Mouse (Mus musculus) heart, embryonic 16.5 days (tissue): ENCODE results near the gene Acot5. TPM values are rescaled to one million over a fixed set of nuclear protein-coding genes. Genes with fewer than 3 reads are reported as not detected.
A peak's percentile ranks its signal among the peaks of the same experiment; 100 is the strongest.
"Not testable (repeated sequence)": the region's sequence is repeated elsewhere in the genome, so short reads cannot be mapped to it uniquely, and the experiment has no call there.

Source experiments
- ATAC-seq: fragments of 200-750 bp; cut with Nextera tagmentation; replicated peaks from 2 replicates; pipeline ENCODE4 v1.8.0; 2017; ENCODE audit warnings: moderate number of reproducible peaks; ENCODE audit not compliant: insufficient read depth, low FRiP score; ENCODE audit errors: extremely low read depth
- H3K27ac ChIP-seq: fragments of 300-500 bp; sonication (generic); 2 replicates; pipeline ENCODE4 v1.5.1; 2014; ENCODE audit warnings: mild to moderate bottlenecking, low read length, control low read depth, moderate library complexity
- H3K27me3 ChIP-seq: fragments of 300-500 bp; sonication (generic); 2 replicates; pipeline ENCODE4 v1.6.1; 2014; ENCODE audit warnings: low read length, mixed read lengths; ENCODE audit not compliant: control insufficient read depth, insufficient read depth
- H3K36me3 ChIP-seq: fragments of 300-500 bp; sonication (generic); 2 replicates; pipeline ENCODE4 v1.6.1; 2014; ENCODE audit not compliant: control insufficient read depth, insufficient read depth
- H3K4me1 ChIP-seq: fragments of 300-500 bp; sonication (generic); 2 replicates; pipeline ENCODE4 v1.6.1; 2014; ENCODE audit warnings: low read length, mixed read lengths; ENCODE audit not compliant: control insufficient read depth, insufficient read depth
- H3K4me2 ChIP-seq: fragments of 300-500 bp; sonication (generic); 2 replicates; pipeline ENCODE4 v1.6.1; 2014; ENCODE audit warnings: low read depth, mild to moderate bottlenecking, control low read depth, low read length
- H3K4me3 ChIP-seq: fragments of 300-500 bp; sonication (generic); 2 replicates; pipeline ENCODE4 v1.5.1; 2014; ENCODE audit warnings: mild to moderate bottlenecking, control low read depth, low read length
- H3K9ac ChIP-seq: fragments of 300-500 bp; sonication (generic); 2 replicates; pipeline ENCODE4 v1.6.1; 2014; ENCODE audit warnings: low read length, control low read depth
- H3K9me3 ChIP-seq: fragments of 300-500 bp; sonication (generic); replicated peaks from 2 replicates; pipeline ENCODE4 v1.6.1; 2016; ENCODE audit warnings: low read length; ENCODE audit not compliant: control insufficient read depth
- WGBS: fragments of 180-500 bp; shearing (Covaris S2); extraction: QIAGEN DNeasy Blood & Tissue Kit; methylation state at CpG from one replicate; pipeline ENCODE4 v1.1.7; 2014; 5-methylcytosine and 5-hydroxymethylcytosine counted together
- polyA plus RNA-seq: library from polyadenylated mRNA; unstranded; fragments of >200 nt; fragmentation: Nextera tagmentation; extraction: Ambion mirVana; gene quantifications from 2 replicates; pipeline ENCODE4 v1.2.1, GENCODE M21; 2015

The Acot5 gene
- polyA plus RNA-seq, 1 experiment from 2014 or later: 0.14 TPM

GRCm38 (mm10) chr12:84068296-84068695, 829 bp upstream of the Acot5 start:
- no peak overlapping the region for H3K9ac ChIP-seq
- H3K9me3 ChIP-seq: peaks cover under 1% of the 10 kb centered on the region; the same call in 1 of the 2 replicates
- no peak for ATAC-seq
- H3K27me3 ChIP-seq: peaks cover 12% of the 10 kb centered on the region
- no peaks in the 10 kb centered on the region for H3K36me3 ChIP-seq
- H3K27ac ChIP-seq: no peak overlapping the region
- no peak overlapping the region for H3K4me3 ChIP-seq
- H3K4me2 ChIP-seq: no peak overlapping the region
- no peaks in the 10 kb centered on the region for H3K4me1 ChIP-seq
- 63% methylated on average over 8 of the region's 8 CpGs for WGBS

- H3K9me3 ChIP-seq, H3K4me1 ChIP-seq, H3K36me3 ChIP-seq, ATAC-seq, H3K27ac ChIP-seq: not testable (repeated sequence)
- H3K27me3 ChIP-seq: peaks cover 12% of the 10 kb centered on the region
- H3K4me2 ChIP-seq: peak overlapping the region; percentile 76
- peak overlapping the region; percentile 53 for H3K4me3 ChIP-seq
- WGBS: 1% methylated on average over 45 of the region's 52 CpGs
- H3K9ac ChIP-seq: peak overlapping the region; percentile 50
Observed at GRCm38 (mm10) chr12:84069582-84069981, 457 bp downstream of the Acot5 start.

- no peak overlapping the region for H3K4me3 ChIP-seq
- H3K27ac ChIP-seq: no peak overlapping the region
- WGBS: 82% methylated on average over 2 of the region's 2 CpGs
- H3K36me3 ChIP-seq: no peaks in the 10 kb centered on the region
- no peaks in the 10 kb centered on the region for H3K4me1 ChIP-seq
- ATAC-seq: no peak
- no peak overlapping the region for H3K4me2 ChIP-seq
- H3K27me3 ChIP-seq: peaks cover 12% of the 10 kb centered on the region
- no peaks in the 10 kb centered on the region for H3K9me3 ChIP-seq
- H3K9ac ChIP-seq: no peak overlapping the region
Observed at GRCm38 (mm10) chr12:84071696-84072095, 2.6 kb downstream of the Acot5 start.

GRCm38 (mm10) chr12:84077371-84077990, 8.4 kb downstream of the Acot5 start:
- Histone ChIP-seq H3K36me3 (no peaks in the 10 kb centered on the region), H3K4me1 (no peaks in the 10 kb centered on the region), H3K27ac (no peak overlapping the region), H3K4me2 (no peak overlapping the region), H3K9ac (no peak overlapping the region), H3K9me3 (no peaks in the 10 kb centered on the region), H3K27me3 (no peaks in the 10 kb centered on the region), H3K4me3 (no peak overlapping the region)
- 79% methylated on average over 4 of the region's 4 CpGs for WGBS
- no peak for ATAC-seq

- Histone ChIP-seq H3K4me2 (no peak overlapping the region), H3K9me3 (peaks cover 6% of the 10 kb centered on the region; the same call in 1 of the 2 replicates), H3K4me1 (no peaks in the 10 kb centered on the region), H3K27me3 (no peaks in the 10 kb centered on the region), H3K36me3 (no peaks in the 10 kb centered on the region), H3K27ac (no peak overlapping the region), H3K4me3 (no peak overlapping the region), H3K9ac (no peak overlapping the region)
- no peak for ATAC-seq
- WGBS: 80% methylated on average over 2 of the region's 2 CpGs
Observed at GRCm38 (mm10) chr12:84083842-84084241, 14.7 kb downstream of the Acot5 start.

GRCm38 (mm10) chr12:84084581-84084980, 15.5 kb downstream of the Acot5 start:
- Histone ChIP-seq H3K9ac (no peak overlapping the region), H3K9me3 (peaks cover 9% of the 10 kb centered on the region; the same call in 1 of the 2 replicates), H3K4me2 (no peak overlapping the region), H3K27me3 (no peaks in the 10 kb centered on the region), H3K36me3 (no peaks in the 10 kb centered on the region), H3K4me1 (no peaks in the 10 kb centered on the region), H3K27ac (no peak overlapping the region), H3K4me3 (no peak overlapping the region)
- WGBS: 70% methylated on average over 4 of the region's 4 CpGs
- ATAC-seq: no peak

GRCm38 (mm10) chr12:84094666-84095065, 25.5 kb downstream of the Acot5 start:
- H3K4me2 ChIP-seq, H3K27ac ChIP-seq, H3K9me3 ChIP-seq, H3K27me3 ChIP-seq, H3K4me1 ChIP-seq, H3K4me3 ChIP-seq, H3K36me3 ChIP-seq, H3K9ac ChIP-seq, ATAC-seq: not testable (repeated sequence)
- 83% methylated on average over 5 of the region's 5 CpGs for WGBS

- Histone ChIP-seq H3K27ac (no peak overlapping the region), H3K4me3 (no peak overlapping the region), H3K36me3 (no peaks in the 10 kb centered on the region), H3K27me3 (no peaks in the 10 kb centered on the region), H3K4me1 (no peaks in the 10 kb centered on the region), H3K9me3 (no peaks in the 10 kb centered on the region), H3K9ac (no peak overlapping the region), H3K4me2 (no peak overlapping the region)
- 92% methylated on average over 2 of the region's 2 CpGs for WGBS
- ATAC-seq: no peak
Observed at GRCm38 (mm10) chr12:84099605-84100004, 30.5 kb downstream of the Acot5 start.

- no peaks in the 10 kb centered on the region for H3K4me1 ChIP-seq
- no peaks in the 10 kb centered on the region for H3K36me3 ChIP-seq
- no peak overlapping the region for H3K9ac ChIP-seq
- H3K4me2 ChIP-seq: peak overlapping the region; percentile 78; the same call in 1 of the 2 replicates
- no peak for ATAC-seq
- WGBS: 58% methylated on average over 1 of the region's 1 CpGs
- no peak overlapping the region for H3K27ac ChIP-seq
- no peaks in the 10 kb centered on the region for H3K9me3 ChIP-seq
- no peak overlapping the region for H3K4me3 ChIP-seq
- H3K27me3 ChIP-seq: no peaks in the 10 kb centered on the region
Observed at GRCm38 (mm10) chr12:84100071-84100470, 30.9 kb downstream of the Acot5 start.
